In genomic region chr12:24830766-24831152, GRCm38 (mm10) we compare ENCODE assay signal across 8 mouse cellular contexts. TPM values are rescaled to one million over a fixed set of nuclear protein-coding genes. Genes with fewer than 3 reads are reported as not detected.
A peak's percentile ranks its signal among the peaks of the same experiment; 100 is the strongest.
DNase-seq lines count a peak whose midpoint lies in the region; ATAC-seq lines count a peak whose summit lies in the region.

Mboat2 (plus strand) TSS chr12:24830879.

- no peaks in the 10 kb centered on the region for H3K27me3 ChIP-seq in embryonic facial prominence, embryonic 12.5 days
- H3K27me3 ChIP-seq in neural tube, embryonic 13.5 days, result no peaks in the 10 kb centered on the region

- peak within 1 kb of the TSS; percentile 96 for H3K4me3 ChIP-seq in embryonic facial prominence, embryonic 12.5 days
- H3K4me3 ChIP-seq in neural tube, embryonic 13.5 days, result peak within 1 kb of the TSS; percentile 85

- H3K36me3 ChIP-seq in embryonic facial prominence, embryonic 12.5 days, result no peaks in the 10 kb centered on the region
- no peaks in the 10 kb centered on the region for H3K36me3 ChIP-seq in neural tube, embryonic 13.5 days

- intact Hi-C loops in heart, postnatal 14 days (cut with DNase I), result loop anchor here (5.0 kb wide), 1 partner anchor 118 kb away; no protein-coding TSS in a partner anchor

- H3K9me3 ChIP-seq in embryonic facial prominence, embryonic 12.5 days, result no peaks in the 10 kb centered on the region
- no peaks in the 10 kb centered on the region for H3K9me3 ChIP-seq in neural tube, embryonic 13.5 days

- H3K27ac ChIP-seq in embryonic facial prominence, embryonic 12.5 days, result peak within 1 kb of the TSS; percentile 96
- H3K27ac ChIP-seq in neural tube, embryonic 13.5 days (replicated peaks), result peak within 1 kb of the TSS; percentile 100

- under 1% methylated on average over 24 of the region's 24 CpGs for WGBS in embryonic facial prominence, embryonic 12.5 days
- WGBS in neural tube, embryonic 13.5 days, result 0% methylated on average over 24 of the region's 24 CpGs

- H3K9ac ChIP-seq in embryonic facial prominence, embryonic 12.5 days, result peak within 1 kb of the TSS; percentile 89
- peak within 1 kb of the TSS; percentile 98 for H3K9ac ChIP-seq in neural tube, embryonic 13.5 days

- peak; percentile 76 for DNase-seq in retina, embryonic 14.5 days (ENCODE audit: low spot score)
- no peak for DNase-seq in retina, postnatal 1 day
- DNase-seq in heart, postnatal 14 days, result peak; percentile 56 to 61
- DNase-seq in kidney, postnatal 4 days, result peak; percentile 74 to 85
- DNase-seq in lung, adult 18-20 months, result peak; percentile 13 to 36
- no peak for DNase-seq in thymus, postnatal 25 days

- peaks cover 23% of the 10 kb centered on the region for H3K4me1 ChIP-seq in embryonic facial prominence, embryonic 12.5 days
- peaks cover 61% of the 10 kb centered on the region for H3K4me1 ChIP-seq in neural tube, embryonic 13.5 days (replicated peaks)

- H3K4me2 ChIP-seq in embryonic facial prominence, embryonic 12.5 days (replicated peaks), result peak within 1 kb of the TSS; percentile 67
- peak within 1 kb of the TSS; percentile 80 for H3K4me2 ChIP-seq in neural tube, embryonic 13.5 days

- peak; percentile 50 for ATAC-seq in embryonic facial prominence, embryonic 12.5 days (ENCODE audit: insufficient number of reproducible peaks, insufficient read depth, low FRiP score, low TSS enrichment)
- ATAC-seq in neural tube, embryonic 13.5 days (ENCODE audit: low read depth), result peak; percentile 55

RNA-seq across cellular contexts. Expression of gene Mboat2, which starts in this region (rescaled TPM):
- 52.3 and 53.3 TPM in 2 replicates for polyA plus RNA-seq in embryonic facial prominence, embryonic 12.5 days (2016; fragmentation: Nextera tagmentation; extraction: Ambion mirVana)
- total RNA-seq in heart, postnatal 14 days (2021), result 10 to 100 TPM; 12.6 to 14.6 TPM
- polyA plus RNA-seq in neural tube, embryonic 13.5 days (2015; fragmentation: Nextera tagmentation; extraction: Ambion mirVana), result 72.1 and 79.1 TPM in 2 replicates

Comparison
In these comparisons a context has a peak if more than half of its experiments do, and no peak if none do; other contexts are left out.
1. DNase-seq: peak in retina, embryonic 14.5 days (single experiment), heart, postnatal 14 days (2 of 2), kidney, postnatal 4 days (2 of 2) and lung, adult 18-20 months (2 of 2); none in retina, postnatal 1 day (single experiment) and thymus, postnatal 25 days (single experiment).